Mouse (Mus musculus): ENCODE measurements around the gene B230219D22Rik. TPM values are rescaled to one million over a fixed set of nuclear protein-coding genes. Genes with fewer than 3 reads are reported as not detected.

B230219D22Rik gene
- polyA plus RNA-seq (2014; fragmentation: Nextera tagmentation; extraction: Ambion mirVana): 66.2 and 66.4 TPM in 2 replicates

- Histone ChIP-seq H3K9ac (ENCODE audit: low read length) (peak within 1 kb of the TSS; percentile 100), H3K4me3 (ENCODE audit: low read depth, low read length) (peak within 1 kb of the TSS; percentile 95), H3K36me3 (ENCODE audit: control insufficient read depth, insufficient read depth, low read length) (peaks cover 3% of the 10 kb centered on the region; the same call in 1 of the 2 replicates), H3K9me3 (ENCODE audit: control insufficient read depth, low read length) (no peaks in the 10 kb centered on the region), H3K27ac (ENCODE audit: low read depth) (peak within 1 kb of the TSS; percentile 99), H3K4me2 (ENCODE audit: low read length) (peak within 1 kb of the TSS; percentile 92), H3K4me1 (replicated peaks; ENCODE audit: control insufficient read depth, insufficient read depth, low read length) (peaks cover 17% of the 10 kb centered on the region), H3K27me3 (replicated peaks; ENCODE audit: control insufficient read depth, insufficient read depth, low read length) (no peaks in the 10 kb centered on the region)
- DNase-seq (ENCODE audit: low spot score) (peak; percentile 92), ATAC-seq (replicated peaks; ENCODE audit: low FRiP score, low TSS enrichment, low read depth) (peak; percentile 98)
- 2% methylated on average over 51 of the region's 51 CpGs for WGBS
These were observed at the start of gene B230219D22Rik for GRCm38 (mm10) chr13:55692535-55693242. Gene B230219D22Rik, plus strand, starts transcription at chr13:55693124.

- Histone ChIP-seq H3K27ac (ENCODE audit: low read depth) (no peak overlapping the region), H3K9ac (ENCODE audit: low read length) (no peak overlapping the region), H3K9me3 (ENCODE audit: control insufficient read depth, low read length) (no peaks in the 10 kb centered on the region), H3K4me3 (ENCODE audit: low read depth, low read length) (no peak overlapping the region), H3K4me2 (ENCODE audit: low read length) (no peak overlapping the region), H3K27me3 (replicated peaks; ENCODE audit: control insufficient read depth, insufficient read depth, low read length) (no peaks in the 10 kb centered on the region), H3K36me3 (ENCODE audit: control insufficient read depth, insufficient read depth, low read length) (peaks cover 81% of the 10 kb centered on the region), H3K4me1 (replicated peaks; ENCODE audit: control insufficient read depth, insufficient read depth, low read length) (no peaks in the 10 kb centered on the region)
- DNase-seq (ENCODE audit: low spot score) (no peak), ATAC-seq (replicated peaks; ENCODE audit: low FRiP score, low TSS enrichment, low read depth) (no peak)
- WGBS: 88% methylated on average over 2 of the region's 2 CpGs
These were observed 48.4 kb upstream of the B230219D22Rik start for GRCm38 (mm10) chr13:55644525-55644924.

GRCm38 (mm10) chr13:55650098-55650497 is 42.8 kb upstream of the B230219D22Rik start:
- peaks cover 100% of the 10 kb centered on the region for H3K36me3 ChIP-seq (ENCODE audit: control insufficient read depth, insufficient read depth, low read length)
- ATAC-seq (replicated peaks; ENCODE audit: low FRiP score, low TSS enrichment, low read depth) (no peak), DNase-seq (ENCODE audit: low spot score) (no peak)
- H3K27me3 ChIP-seq (replicated peaks; ENCODE audit: control insufficient read depth, insufficient read depth, low read length): no peaks in the 10 kb centered on the region
- H3K9ac ChIP-seq (ENCODE audit: low read length): no peak overlapping the region
- no peak overlapping the region for H3K4me2 ChIP-seq (ENCODE audit: low read length)
- H3K4me3 ChIP-seq (ENCODE audit: low read depth, low read length): no peak overlapping the region
- H3K9me3 ChIP-seq (ENCODE audit: control insufficient read depth, low read length): no peaks in the 10 kb centered on the region
- H3K4me1 ChIP-seq (replicated peaks; ENCODE audit: control insufficient read depth, insufficient read depth, low read length): no peaks in the 10 kb centered on the region
- H3K27ac ChIP-seq (ENCODE audit: low read depth): no peak overlapping the region
- WGBS: 90% methylated on average over 12 of the region's 12 CpGs

GRCm38 (mm10) chr13:55650980-55651379 is 41.9 kb upstream of the B230219D22Rik start:
- Histone ChIP-seq H3K27me3 (replicated peaks; ENCODE audit: control insufficient read depth, insufficient read depth, low read length) (no peaks in the 10 kb centered on the region), H3K4me1 (replicated peaks; ENCODE audit: control insufficient read depth, insufficient read depth, low read length) (no peaks in the 10 kb centered on the region), H3K4me3 (ENCODE audit: low read depth, low read length) (no peak overlapping the region), H3K4me2 (ENCODE audit: low read length) (no peak overlapping the region), H3K9ac (ENCODE audit: low read length) (no peak overlapping the region), H3K9me3 (ENCODE audit: control insufficient read depth, low read length) (no peaks in the 10 kb centered on the region), H3K27ac (ENCODE audit: low read depth) (no peak overlapping the region), H3K36me3 (ENCODE audit: control insufficient read depth, insufficient read depth, low read length) (peaks cover 100% of the 10 kb centered on the region)
- 91% methylated on average over 6 of the region's 6 CpGs for WGBS
- ATAC-seq (replicated peaks; ENCODE audit: low FRiP score, low TSS enrichment, low read depth): no peak
- DNase-seq (ENCODE audit: low spot score): no peak

GRCm38 (mm10) chr13:55668550-55668949 is 24.4 kb upstream of the B230219D22Rik start:
- ATAC-seq (replicated peaks; ENCODE audit: low FRiP score, low TSS enrichment, low read depth): no peak
- 78% methylated on average over 6 of the region's 6 CpGs for WGBS
- H3K27ac ChIP-seq (ENCODE audit: low read depth): no peak overlapping the region

GRCm38 (mm10) chr13:55672711-55673110 is 20.2 kb upstream of the B230219D22Rik start:
- DNase-seq (ENCODE audit: low spot score) (no peak), ATAC-seq (replicated peaks; ENCODE audit: low FRiP score, low TSS enrichment, low read depth) (no peak)
- Histone ChIP-seq H3K4me3 (ENCODE audit: low read depth, low read length) (no peak overlapping the region), H3K27ac (ENCODE audit: low read depth) (no peak overlapping the region), H3K27me3 (replicated peaks; ENCODE audit: control insufficient read depth, insufficient read depth, low read length) (no peaks in the 10 kb centered on the region), H3K9ac (ENCODE audit: low read length) (no peak overlapping the region), H3K36me3 (ENCODE audit: control insufficient read depth, insufficient read depth, low read length) (peaks cover 86% of the 10 kb centered on the region), H3K4me1 (replicated peaks; ENCODE audit: control insufficient read depth, insufficient read depth, low read length) (no peaks in the 10 kb centered on the region), H3K9me3 (ENCODE audit: control insufficient read depth, low read length) (peaks cover 5% of the 10 kb centered on the region), H3K4me2 (ENCODE audit: low read length) (no peak overlapping the region)
- WGBS: 90% methylated on average over 6 of the region's 6 CpGs

More at GRCm38 (mm10) chr13:55668550-55668949, 24.4 kb upstream of the B230219D22Rik start:
- Histone ChIP-seq H3K9ac (ENCODE audit: low read length) (no peak overlapping the region), H3K4me3 (ENCODE audit: low read depth, low read length) (no peak overlapping the region), H3K27me3 (replicated peaks; ENCODE audit: control insufficient read depth, insufficient read depth, low read length) (no peaks in the 10 kb centered on the region), H3K36me3 (ENCODE audit: control insufficient read depth, insufficient read depth, low read length) (peaks cover 93% of the 10 kb centered on the region), H3K9me3 (ENCODE audit: control insufficient read depth, low read length) (peaks cover 5% of the 10 kb centered on the region), H3K4me2 (ENCODE audit: low read length) (no peak overlapping the region), H3K4me1 (replicated peaks; ENCODE audit: control insufficient read depth, insufficient read depth, low read length) (no peaks in the 10 kb centered on the region)
- DNase-seq (ENCODE audit: low spot score): no peak

- no peak overlapping the region for H3K4me3 ChIP-seq (ENCODE audit: low read depth, low read length)
- H3K4me2 ChIP-seq (ENCODE audit: low read length): no peak overlapping the region
- no peaks in the 10 kb centered on the region for H3K4me1 ChIP-seq (replicated peaks; ENCODE audit: control insufficient read depth, insufficient read depth, low read length)
- H3K27me3 ChIP-seq (replicated peaks; ENCODE audit: control insufficient read depth, insufficient read depth, low read length): no peaks in the 10 kb centered on the region
- DNase-seq (ENCODE audit: low spot score) (no peak), ATAC-seq (replicated peaks; ENCODE audit: low FRiP score, low TSS enrichment, low read depth) (no peak)
- H3K36me3 ChIP-seq (ENCODE audit: control insufficient read depth, insufficient read depth, low read length): peaks cover 86% of the 10 kb centered on the region
- H3K9ac ChIP-seq (ENCODE audit: low read length): no peak overlapping the region
- no peaks in the 10 kb centered on the region for H3K9me3 ChIP-seq (ENCODE audit: control insufficient read depth, low read length)
- WGBS: 57% methylated on average over 8 of the region's 8 CpGs
- no peak overlapping the region for H3K27ac ChIP-seq (ENCODE audit: low read depth)
These were observed 15.6 kb upstream of the B230219D22Rik start for GRCm38 (mm10) chr13:55677364-55677763.

- no peak overlapping the region for H3K9ac ChIP-seq (ENCODE audit: low read length)
- no peaks in the 10 kb centered on the region for H3K9me3 ChIP-seq (ENCODE audit: control insufficient read depth, low read length)
- H3K27me3 ChIP-seq (replicated peaks; ENCODE audit: control insufficient read depth, insufficient read depth, low read length): no peaks in the 10 kb centered on the region
- ATAC-seq (replicated peaks; ENCODE audit: low FRiP score, low TSS enrichment, low read depth) (no peak), DNase-seq (ENCODE audit: low spot score) (no peak)
- H3K4me1 ChIP-seq (replicated peaks; ENCODE audit: control insufficient read depth, insufficient read depth, low read length): no peaks in the 10 kb centered on the region
- H3K4me2 ChIP-seq (ENCODE audit: low read length): no peak overlapping the region
- no peak overlapping the region for H3K4me3 ChIP-seq (ENCODE audit: low read depth, low read length)
- 90% methylated on average over 9 of the region's 9 CpGs for WGBS
- no peak overlapping the region for H3K27ac ChIP-seq (ENCODE audit: low read depth)
- peaks cover 48% of the 10 kb centered on the region for H3K36me3 ChIP-seq (ENCODE audit: control insufficient read depth, insufficient read depth, low read length)
These were observed 10.7 kb upstream of the B230219D22Rik start for GRCm38 (mm10) chr13:55682201-55682600.

GRCm38 (mm10) chr13:55683581-55683980 is 9.3 kb upstream of the B230219D22Rik start:
- H3K36me3 ChIP-seq (ENCODE audit: control insufficient read depth, insufficient read depth, low read length): peaks cover 34% of the 10 kb centered on the region
- no peak for DNase-seq (ENCODE audit: low spot score)
- 77% methylated on average over 3 of the region's 3 CpGs for WGBS
- H3K27me3 ChIP-seq (replicated peaks; ENCODE audit: control insufficient read depth, insufficient read depth, low read length): no peaks in the 10 kb centered on the region
- H3K9ac ChIP-seq (ENCODE audit: low read length): no peak overlapping the region
- no peaks in the 10 kb centered on the region for H3K9me3 ChIP-seq (ENCODE audit: control insufficient read depth, low read length)
- no peak overlapping the region for H3K4me2 ChIP-seq (ENCODE audit: low read length)
- no peak overlapping the region for H3K27ac ChIP-seq (ENCODE audit: low read depth)
- no peak for ATAC-seq (replicated peaks; ENCODE audit: low FRiP score, low TSS enrichment, low read depth)
- peaks cover 3% of the 10 kb centered on the region; the same call in 1 of the 2 replicates for H3K4me1 ChIP-seq (replicated peaks; ENCODE audit: control insufficient read depth, insufficient read depth, low read length)
- no peak overlapping the region for H3K4me3 ChIP-seq (ENCODE audit: low read depth, low read length)

All from intestine, embryonic 14.5 days (tissue).